Mouse (Mus musculus) heart, postnatal 0 days (tissue): Measurements from ENCODE around the gene Asic3. TPM values are rescaled to one million over a fixed set of nuclear protein-coding genes. Genes with fewer than 3 reads are reported as not detected.

Experiments
- ATAC-seq: fragments of 200-750 bp; cut with Nextera tagmentation; 2 replicates; pipeline ENCODE4 v1.8.0; 2017; ENCODE audit warnings: low read depth, moderate number of reproducible peaks, moderate library complexity; ENCODE audit not compliant: insufficient read depth
- DNase-seq: peaks from one replicate; pipeline ENCODE4 v3.0.0-alpha.2; 2016; ENCODE audit warnings: low spot score
- H3K27ac ChIP-seq: fragments of 300-500 bp; sonication (generic); 2 replicates; pipeline ENCODE4 v1.5.1; 2014; ENCODE audit warnings: low read depth, mild to moderate bottlenecking
- H3K27me3 ChIP-seq: fragments of 300-500 bp; sonication (generic); 2 replicates; pipeline ENCODE4 v1.6.1; 2014; ENCODE audit warnings: low read length, mixed read lengths; ENCODE audit not compliant: control insufficient read depth, insufficient read depth
- H3K36me3 ChIP-seq: fragments of 300-500 bp; sonication (generic); replicated peaks from 2 replicates; pipeline ENCODE4 v1.6.1; 2014; ENCODE audit warnings: low read length, mixed read lengths; ENCODE audit not compliant: control insufficient read depth, insufficient read depth
- H3K4me1 ChIP-seq: fragments of 300-500 bp; sonication (generic); 2 replicates; pipeline ENCODE4 v1.6.1; 2014; ENCODE audit warnings: antibody characterized with exemption; ENCODE audit not compliant: control insufficient read depth, insufficient read depth
- H3K4me2 ChIP-seq: fragments of 300-500 bp; sonication (generic); 2 replicates; pipeline ENCODE4 v1.6.1; 2014; ENCODE audit warnings: low read depth, mild to moderate bottlenecking, low read length, moderate library complexity
- H3K4me3 ChIP-seq: fragments of 300-500 bp; sonication (generic); 2 replicates; pipeline ENCODE4 v1.5.1; 2014; ENCODE audit warnings: low read depth, low read length
- H3K9ac ChIP-seq: fragments of 300-500 bp; sonication (generic); replicated peaks from 2 replicates; pipeline ENCODE4 v1.6.1; 2014; ENCODE audit warnings: low read depth, low read length, mixed read lengths
- H3K9me3 ChIP-seq: fragments of 300-500 bp; sonication (generic); replicated peaks from 2 replicates; pipeline ENCODE4 v1.6.1; 2016; ENCODE audit warnings: low read length; ENCODE audit not compliant: control insufficient read depth
- CTCF ChIP-seq: IDR thresholded peaks from 2 replicates; pipeline ENCODE4 v1.5.1; 2016; ENCODE audit warnings: antibody characterized with exemption, control low read depth, low read depth
- EP300 ChIP-seq: IDR thresholded peaks from 2 replicates; pipeline ENCODE4 v1.6.1; 2016; ENCODE audit warnings: antibody characterized with exemption, low read depth
- WGBS: fragments of 180-500 bp; shearing (Covaris S2); extraction: QIAGEN DNeasy Blood & Tissue Kit; methylation state at CpG from one replicate; pipeline ENCODE4 v1.1.7; 2014; 5-methylcytosine and 5-hydroxymethylcytosine counted together
- polyA plus RNA-seq: library from polyadenylated mRNA; unstranded; fragments of >200 nt; fragmentation: Nextera tagmentation; extraction: Ambion mirVana; gene quantifications from 2 replicates; pipeline ENCODE4 v1.2.1, GENCODE M21; 2015
- total RNA-seq: library from RNA; depleted of rRNA; stranded (reverse); fragments of >200 nt; gene quantifications from 2 replicates; pipeline ENCODE4 v1.2.3, GENCODE M21; 2014; ENCODE audit warnings: low replicate concordance

Gene Asic3
- total and polyA plus RNA-seq, 2 experiments from 2014 or later, result 0.10 TPM; not detected in 1

GRCm38 (mm10) chr5:24381988-24382387 is 31.2 kb upstream of the Asic3 start:
- Histone ChIP-seq H3K9ac (no peak overlapping the region), H3K27me3 (0 out of 2 replicates have a peak, but pooled peaks cover 6% of the 10 kb centered on the region), H3K4me3 (no peak overlapping the region), H3K36me3 (peaks cover 9% of the 10 kb centered on the region; the same call in 1 of the 2 replicates), H3K9me3 (no peaks in the 10 kb centered on the region), H3K27ac (no peak overlapping the region), H3K4me2 (no peak overlapping the region), H3K4me1 (peaks cover 25% of the 10 kb centered on the region; the same call in 1 of the 2 replicates)
- DNase-seq (no peak), ATAC-seq (no peak)
- 49% methylated on average over 2 of the region's 2 CpGs for WGBS
- TF ChIP-seq EP300 (no peak), CTCF (no peak)

GRCm38 (mm10) chr5:24383026-24383859 is 29.9 kb upstream of the Asic3 start:
- peak overlapping the region; percentile 10; the same call in 1 of the 2 replicates for H3K9ac ChIP-seq
- DNase-seq (peak; percentile 98), ATAC-seq (peak; percentile 87)
- peak; percentile 53 for TF ChIP-seq CTCF
- TF ChIP-seq EP300, result no peak
- peaks cover 37% of the 10 kb centered on the region for H3K4me1 ChIP-seq
- H3K27ac ChIP-seq, result peak overlapping the region; percentile 71
- H3K4me3 ChIP-seq, result peak overlapping the region; percentile 29
- H3K9me3 ChIP-seq, result no peaks in the 10 kb centered on the region
- peaks cover 9% of the 10 kb centered on the region; the same call in 1 of the 2 replicates for H3K36me3 ChIP-seq
- H3K4me2 ChIP-seq, result peak overlapping the region; percentile 58
- WGBS, result 2% methylated on average over 34 of the region's 34 CpGs
- H3K27me3 ChIP-seq, result 0 out of 2 replicates have a peak, but pooled peaks cover 6% of the 10 kb centered on the region

- H3K27ac ChIP-seq, result peak overlapping the region; percentile 71
- no peak overlapping the region for H3K4me3 ChIP-seq
- no peaks in the 10 kb centered on the region for H3K9me3 ChIP-seq
- 52% methylated on average over 6 of the region's 6 CpGs for WGBS
- H3K36me3 ChIP-seq, result peaks cover 9% of the 10 kb centered on the region; the same call in 1 of the 2 replicates
- H3K4me2 ChIP-seq, result no peak overlapping the region; the same call in 1 of the 2 replicates
- ATAC-seq (peak; percentile 9; the same call in 1 of the 2 replicates), DNase-seq (peak; percentile 79)
- no peak; the same call in 1 of the 2 replicates for TF ChIP-seq CTCF
- peak; percentile 31; the same call in 1 of the 2 replicates for TF ChIP-seq EP300
- H3K4me1 ChIP-seq, result peaks cover 43% of the 10 kb centered on the region
- 0 out of 2 replicates have a peak, but pooled peaks cover 6% of the 10 kb centered on the region for H3K27me3 ChIP-seq
- no peak overlapping the region for H3K9ac ChIP-seq
These were observed 28.8 kb upstream of the Asic3 start for GRCm38 (mm10) chr5:24384407-24384806.

GRCm38 (mm10) chr5:24385374-24385773 is 27.8 kb upstream of the Asic3 start:
- peaks cover 9% of the 10 kb centered on the region; the same call in 1 of the 2 replicates for H3K36me3 ChIP-seq
- H3K27me3 ChIP-seq, result 0 out of 2 replicates have a peak, but pooled peaks cover 6% of the 10 kb centered on the region
- H3K4me2 ChIP-seq, result no peak overlapping the region
- ATAC-seq (no peak), DNase-seq (no peak)
- 86% methylated on average over 5 of the region's 5 CpGs for WGBS
- H3K9ac ChIP-seq, result no peak overlapping the region
- H3K27ac ChIP-seq, result no peak overlapping the region; the same call in 1 of the 2 replicates
- H3K9me3 ChIP-seq, result no peaks in the 10 kb centered on the region
- peaks cover 47% of the 10 kb centered on the region for H3K4me1 ChIP-seq
- H3K4me3 ChIP-seq, result no peak overlapping the region
- no peak for TF ChIP-seq CTCF
- TF ChIP-seq EP300, result no peak

- no peaks in the 10 kb centered on the region for H3K9me3 ChIP-seq
- H3K4me3 ChIP-seq, result no peak overlapping the region
- WGBS, result 83% methylated on average over 10 of the region's 10 CpGs
- H3K4me1 ChIP-seq, result peaks cover 47% of the 10 kb centered on the region
- H3K4me2 ChIP-seq, result no peak overlapping the region
- H3K27me3 ChIP-seq, result 0 out of 2 replicates have a peak, but pooled peaks cover 6% of the 10 kb centered on the region
- ATAC-seq, result no peak
- no peak overlapping the region for H3K9ac ChIP-seq
- H3K36me3 ChIP-seq, result 0 out of 2 replicates have a peak, but pooled peaks cover 5% of the 10 kb centered on the region
- TF ChIP-seq EP300 (no peak), CTCF (no peak)
- no peak overlapping the region for H3K27ac ChIP-seq
- DNase-seq, result no peak
These were observed 27.2 kb upstream of the Asic3 start for GRCm38 (mm10) chr5:24385887-24386550.
